Mouse (Mus musculus): ENCODE results near the gene Usp17lb. TPM values are rescaled to one million over a fixed set of nuclear protein-coding genes. Genes with fewer than 3 reads are reported as not detected.
"Not testable (repeated sequence)": the region's sequence is repeated elsewhere in the genome, so short reads cannot be mapped to it uniquely, and the experiment has no call there.

Gene Usp17lb
- not detected in 2 replicates for total RNA-seq (2015; ENCODE audit: low replicate concordance)
- not detected in 2 replicates for total RNA-seq (2017; ENCODE audit: low replicate concordance)

- no peak for ATAC-seq (replicated peaks; ENCODE audit: low FRiP score, poor library complexity, severe bottlenecking)
Observed at GRCm38 (mm10) chr7:104842503-104842902, at the start of gene Usp17lb. Gene Usp17lb (minus strand): TSS chr7:104842603.

- ATAC-seq (replicated peaks; ENCODE audit: low FRiP score, poor library complexity, severe bottlenecking): no peak
Observed at GRCm38 (mm10) chr7:104877731-104878130, 35.3 kb upstream of the Usp17lb start, which contains the start of gene Olfr665. Gene Olfr665 (plus strand): TSS chr7:104878031.

- no peak for ATAC-seq (replicated peaks; ENCODE audit: low FRiP score, poor library complexity, severe bottlenecking)
Observed at GRCm38 (mm10) chr7:104861381-104861780, 19.0 kb upstream of the Usp17lb start.

GRCm38 (mm10) chr7:104857683-104858082 is 15.3 kb upstream of the Usp17lb start:
- no peak for ATAC-seq (replicated peaks; ENCODE audit: low FRiP score, poor library complexity, severe bottlenecking)

DNA sequence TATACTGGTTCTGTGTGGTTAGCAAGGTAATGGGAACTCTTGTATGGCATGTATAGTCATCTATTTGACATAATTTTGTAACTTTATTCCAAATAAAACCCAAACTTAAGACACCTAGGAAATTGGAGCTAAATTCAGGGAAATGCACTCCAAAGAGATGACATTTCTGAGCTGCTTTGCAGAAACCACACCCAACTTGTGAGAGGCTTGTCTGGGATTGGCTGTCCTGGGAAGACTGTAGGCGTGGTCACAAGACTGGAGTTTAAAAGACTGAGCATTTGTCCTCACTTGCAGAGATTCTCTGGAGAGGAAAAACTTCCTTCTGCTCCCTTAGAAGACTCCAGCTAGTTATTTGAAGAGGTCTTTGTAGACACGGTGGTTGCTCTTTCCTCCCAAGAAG is 14.3 kb upstream of the Usp17lb start, which contains the start of gene Usp17la:
TSS of gene Usp17la (plus strand) at position 301 of the 400 bp plus-strand sequence.
- ATAC-seq (replicated peaks; ENCODE audit: low FRiP score, poor library complexity, severe bottlenecking): not testable (repeated sequence)

DNA sequence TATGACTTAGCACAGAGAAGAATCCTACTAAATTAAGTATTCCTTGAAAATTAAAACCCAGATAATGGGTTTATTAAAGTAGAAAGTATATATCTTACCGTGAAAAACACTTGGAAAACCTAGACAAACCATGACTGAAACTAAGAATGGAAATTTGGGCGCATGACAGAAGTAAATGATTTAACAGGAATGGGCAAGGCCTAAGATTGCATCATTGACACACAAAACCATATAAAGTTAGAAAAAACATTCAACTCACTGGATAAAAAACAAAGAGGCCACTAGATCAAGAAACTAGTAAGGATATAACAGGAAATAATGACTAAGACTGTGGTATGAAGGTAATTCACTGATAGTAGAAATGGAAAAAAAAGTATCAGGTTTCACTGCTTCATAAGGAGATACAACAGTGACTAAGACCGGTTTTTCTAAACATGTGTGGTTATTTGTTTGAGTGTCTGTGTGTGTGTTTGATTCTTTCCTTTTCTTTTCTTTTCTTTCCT is 12.9 kb upstream of the Usp17lb start:
- ATAC-seq (replicated peaks; ENCODE audit: low FRiP score, poor library complexity, severe bottlenecking): no peak

GRCm38 (mm10) chr7:104851546-104851945 is 9.1 kb upstream of the Usp17lb start:
- not testable (repeated sequence) for ATAC-seq (replicated peaks; ENCODE audit: low FRiP score, poor library complexity, severe bottlenecking)

DNA sequence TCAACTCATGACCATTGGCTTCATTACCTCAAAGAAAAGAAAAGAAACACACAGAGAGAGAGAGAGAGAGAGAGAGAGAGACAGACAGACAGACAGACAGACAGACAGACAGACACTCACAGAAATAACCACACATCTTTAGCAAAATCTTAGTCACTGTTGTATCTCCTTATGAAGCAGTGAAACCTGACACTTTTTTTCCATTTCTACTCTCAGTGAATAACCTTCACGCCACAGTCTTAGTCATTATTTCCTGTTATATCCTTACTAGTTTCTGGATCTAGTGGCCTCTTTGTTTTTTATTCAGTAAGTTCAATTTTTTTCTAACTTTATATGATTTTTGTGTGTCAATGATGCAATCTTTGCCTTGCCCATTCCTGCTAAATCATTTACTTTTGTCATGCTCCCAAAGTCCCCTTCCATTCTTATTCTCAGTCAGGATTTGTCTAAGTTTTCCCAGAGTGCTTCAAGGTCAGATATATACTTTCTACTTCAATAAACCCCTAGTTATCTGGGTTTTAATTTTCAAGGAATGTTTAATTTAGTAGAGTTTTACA is 1.4 kb upstream of the Usp17lb start:
- no peak for ATAC-seq (replicated peaks; ENCODE audit: low FRiP score, poor library complexity, severe bottlenecking)

- not testable (repeated sequence) for ATAC-seq (replicated peaks; ENCODE audit: low FRiP score, poor library complexity, severe bottlenecking)
Observed at GRCm38 (mm10) chr7:104810335-104810734, 32.1 kb downstream of the Usp17lb start.

DNA sequence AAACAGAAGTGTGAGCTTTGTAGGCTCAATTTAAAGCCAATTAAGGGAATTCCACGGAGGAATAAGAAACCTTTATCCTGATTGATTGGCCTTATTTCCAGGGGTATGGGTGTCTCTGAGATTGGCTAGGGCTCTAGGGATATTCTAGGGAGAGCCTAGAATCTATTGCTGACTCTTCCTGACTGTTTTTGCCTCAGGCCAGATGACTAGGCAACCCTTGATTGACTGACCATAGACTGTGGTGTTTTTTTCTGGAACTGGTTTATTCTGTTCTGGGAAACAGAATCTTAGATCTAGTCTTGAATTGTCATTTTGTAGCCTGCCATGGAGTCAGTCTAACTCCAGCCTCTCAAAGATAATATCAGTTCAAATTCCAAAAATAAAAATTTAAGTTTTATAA is 51.6 kb downstream of the Usp17lb start:
- ATAC-seq (replicated peaks; ENCODE audit: low FRiP score, poor library complexity, severe bottlenecking): no peak

Other genes starting within 250 kb of the Usp17lb start
- not detected in 2 replicates for gene Olfr655, start 240.8 kb downstream of the Usp17lb start, total RNA-seq (2015; ENCODE audit: low replicate concordance)
- gene Olfr655, start 240.8 kb downstream of the Usp17lb start, total RNA-seq (2017; ENCODE audit: low replicate concordance): not detected in 2 replicates
- not detected in 2 replicates for gene Olfr656, start 228.6 kb downstream of the Usp17lb start, total RNA-seq (2015; ENCODE audit: low replicate concordance)
- gene Olfr656, start 228.6 kb downstream of the Usp17lb start, total RNA-seq (2017; ENCODE audit: low replicate concordance): 0.68 TPM in 1 of 2 replicates, not detected in the other
- gene Olfr657, start 217.8 kb downstream of the Usp17lb start, total RNA-seq (2015; ENCODE audit: low replicate concordance): not detected in 2 replicates
- not detected in 2 replicates for gene Olfr657, start 217.8 kb downstream of the Usp17lb start, total RNA-seq (2017; ENCODE audit: low replicate concordance)
- gene Olfr658, start 195.3 kb downstream of the Usp17lb start, total RNA-seq (2015; ENCODE audit: low replicate concordance): not detected in 2 replicates
- not detected in 2 replicates for gene Olfr658, start 195.3 kb downstream of the Usp17lb start, total RNA-seq (2017; ENCODE audit: low replicate concordance)
- not detected in 2 replicates for gene Olfr659, start 175.8 kb downstream of the Usp17lb start, total RNA-seq (2015; ENCODE audit: low replicate concordance)
- gene Olfr659, start 175.8 kb downstream of the Usp17lb start, total RNA-seq (2017; ENCODE audit: low replicate concordance): not detected in 2 replicates
- gene Olfr661, start 156.1 kb downstream of the Usp17lb start, total RNA-seq (2015; ENCODE audit: low replicate concordance): not detected in 2 replicates
- not detected in 2 replicates for gene Olfr661, start 156.1 kb downstream of the Usp17lb start, total RNA-seq (2017; ENCODE audit: low replicate concordance)
- not detected in 2 replicates for gene Usp17le, start 65.1 kb downstream of the Usp17lb start, total RNA-seq (2015; ENCODE audit: low replicate concordance)
- not detected in 2 replicates for gene Usp17le, start 65.1 kb downstream of the Usp17lb start, total RNA-seq (2017; ENCODE audit: low replicate concordance)
- gene Usp17la, start 14.4 kb upstream of the Usp17lb start, total RNA-seq (2015; ENCODE audit: low replicate concordance): not detected in 2 replicates
- gene Usp17la, start 14.4 kb upstream of the Usp17lb start, total RNA-seq (2017; ENCODE audit: low replicate concordance): not detected in 2 replicates
- gene Olfr665, start 35.4 kb upstream of the Usp17lb start, total RNA-seq (2015; ENCODE audit: low replicate concordance): not detected in 2 replicates
- not detected in 2 replicates for gene Olfr665, start 35.4 kb upstream of the Usp17lb start, total RNA-seq (2017; ENCODE audit: low replicate concordance)
- not detected in 2 replicates for gene Olfr666, start 53.3 kb upstream of the Usp17lb start, total RNA-seq (2015; ENCODE audit: low replicate concordance)
- not detected in 2 replicates for gene Olfr666, start 53.3 kb upstream of the Usp17lb start, total RNA-seq (2017; ENCODE audit: low replicate concordance)
- gene Olfr667, start 78.9 kb upstream of the Usp17lb start, total RNA-seq (2015; ENCODE audit: low replicate concordance): not detected in 2 replicates
- not detected in 2 replicates for gene Olfr667, start 78.9 kb upstream of the Usp17lb start, total RNA-seq (2017; ENCODE audit: low replicate concordance)
- gene Olfr668, start 85.5 kb upstream of the Usp17lb start, total RNA-seq (2015; ENCODE audit: low replicate concordance): not detected in 2 replicates
- gene Olfr668, start 85.5 kb upstream of the Usp17lb start, total RNA-seq (2017; ENCODE audit: low replicate concordance): not detected in 2 replicates
- gene Olfr669, start 91.6 kb upstream of the Usp17lb start, total RNA-seq (2015; ENCODE audit: low replicate concordance): not detected in 2 replicates
- not detected in 2 replicates for gene Olfr669, start 91.6 kb upstream of the Usp17lb start, total RNA-seq (2017; ENCODE audit: low replicate concordance)
- gene Olfr670, start 120.0 kb upstream of the Usp17lb start, total RNA-seq (2015; ENCODE audit: low replicate concordance): not detected in 2 replicates
- not detected in 2 replicates for gene Olfr670, start 120.0 kb upstream of the Usp17lb start, total RNA-seq (2017; ENCODE audit: low replicate concordance)
- gene Olfr671, start 136.5 kb upstream of the Usp17lb start, total RNA-seq (2015; ENCODE audit: low replicate concordance): not detected in 2 replicates
- gene Olfr671, start 136.5 kb upstream of the Usp17lb start, total RNA-seq (2017; ENCODE audit: low replicate concordance): not detected in 2 replicates
- gene Olfr672, start 159.4 kb upstream of the Usp17lb start, total RNA-seq (2015; ENCODE audit: low replicate concordance): not detected in 2 replicates
- gene Olfr672, start 159.4 kb upstream of the Usp17lb start, total RNA-seq (2017; ENCODE audit: low replicate concordance): not detected in 2 replicates
- gene Olfr675, start 185.9 kb upstream of the Usp17lb start, total RNA-seq (2015; ENCODE audit: low replicate concordance): not detected in 2 replicates
- not detected in 2 replicates for gene Olfr675, start 185.9 kb upstream of the Usp17lb start, total RNA-seq (2017; ENCODE audit: low replicate concordance)
- not detected in 2 replicates for gene Olfr676, start 190.1 kb upstream of the Usp17lb start, total RNA-seq (2015; ENCODE audit: low replicate concordance)
- not detected in 2 replicates for gene Olfr676, start 190.1 kb upstream of the Usp17lb start, total RNA-seq (2017; ENCODE audit: low replicate concordance)
- gene Olfr677, start 208.8 kb upstream of the Usp17lb start, total RNA-seq (2015; ENCODE audit: low replicate concordance): not detected in 2 replicates
- not detected in 2 replicates for gene Olfr677, start 208.8 kb upstream of the Usp17lb start, total RNA-seq (2017; ENCODE audit: low replicate concordance)
- not detected in 2 replicates for gene Olfr678, start 221.9 kb upstream of the Usp17lb start, total RNA-seq (2015; ENCODE audit: low replicate concordance)
- not detected in 2 replicates for gene Olfr678, start 221.9 kb upstream of the Usp17lb start, total RNA-seq (2017; ENCODE audit: low replicate concordance)
- gene Olfr679, start 238.6 kb upstream of the Usp17lb start, total RNA-seq (2015; ENCODE audit: low replicate concordance): not detected in 2 replicates
- gene Olfr679, start 238.6 kb upstream of the Usp17lb start, total RNA-seq (2017; ENCODE audit: low replicate concordance): not detected in 2 replicates